Mouse (Mus musculus): Measurements from ENCODE around the gene Foxj1. TPM values are rescaled to one million over a fixed set of nuclear protein-coding genes. Genes with fewer than 3 reads are reported as not detected.
"Not testable (repeated sequence)": the region's sequence is repeated elsewhere in the genome, so short reads cannot be mapped to it uniquely, and the experiment has no call there.

The Foxj1 gene
- 11.7 and 12.3 TPM in 2 replicates for polyA plus RNA-seq (2011; ENCODE audit: insufficient read depth, insufficient read length, low read depth, missing spikeins)

DNA sequence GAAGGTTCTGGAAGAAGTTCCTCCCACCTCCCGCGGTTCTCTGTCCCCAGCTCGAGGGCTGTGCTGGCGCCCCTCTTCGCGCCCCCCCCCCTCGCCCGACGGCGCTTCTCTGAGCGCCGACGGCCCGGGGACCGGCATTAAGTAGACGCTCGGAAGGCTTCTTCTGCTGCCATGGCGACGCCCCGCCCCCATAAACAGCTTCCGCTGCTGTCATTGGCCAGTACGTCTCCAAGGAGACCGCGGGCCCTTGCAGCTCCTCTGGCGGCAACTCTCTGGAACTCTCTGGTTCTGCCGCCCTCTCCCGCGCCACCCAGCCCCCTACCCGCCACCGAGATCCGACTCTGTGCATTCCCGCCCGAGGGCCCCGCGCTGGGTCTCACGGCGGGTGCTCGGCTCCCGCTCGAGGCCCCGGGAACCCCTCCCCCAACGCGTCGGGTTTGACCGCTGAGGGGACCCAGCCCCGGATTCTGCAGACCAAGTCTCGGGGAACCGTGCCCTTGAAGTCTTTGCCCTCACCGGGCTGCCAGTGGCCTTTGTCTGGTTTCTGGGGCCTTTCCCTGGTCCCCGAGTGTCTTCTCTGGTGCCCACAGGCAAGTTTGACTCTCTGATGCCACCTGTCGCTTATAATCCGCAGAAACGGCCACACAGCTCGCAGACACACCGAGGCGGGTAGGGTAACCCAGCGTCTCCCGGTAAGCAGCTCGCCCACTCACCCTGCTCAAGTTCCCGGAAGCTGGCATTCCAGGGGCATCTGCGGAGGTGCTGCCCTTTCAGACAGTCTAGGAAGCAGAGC is at the start of gene Foxj1:
Gene Foxj1, minus strand, starts transcription at position 156 of the 793 bp plus-strand sequence.
- Histone ChIP-seq H3K9me3 (replicated peaks; ENCODE audit: control insufficient read depth, insufficient read depth, low read length, poor library complexity, severe bottlenecking) (no peaks in the 10 kb centered on the region), H3K4me3 (ENCODE audit: low read depth, low read length) (peak within 1 kb of the TSS; percentile 48), H3K9ac (ENCODE audit: low read depth, poor library complexity, severe bottlenecking) (peak within 1 kb of the TSS; percentile 61), H3K36me3 (ENCODE audit: control insufficient read depth, insufficient read depth, low read length, poor library complexity, severe bottlenecking) (no peaks in the 10 kb centered on the region), H3K27me3 (ENCODE audit: control insufficient read depth, insufficient read depth, low read length, poor library complexity, severe bottlenecking) (no peaks in the 10 kb centered on the region), H3K4me1 (ENCODE audit: control insufficient read depth, insufficient read depth, low read length) (peaks cover 2% of the 10 kb centered on the region), H3K27ac (ENCODE audit: insufficient read depth, low read length) (no peak within 1 kb of the TSS)
- TF ChIP-seq EP300 (IDR thresholded peaks at IDR 0.05; ENCODE audit: insufficient read depth, low read depth, low read length) (no peak), CTCF (IDR thresholded peaks at IDR 0.05; ENCODE audit: low read depth, low read length) (peak; percentile 32), POLR2A (IDR thresholded peaks at IDR 0.05; ENCODE audit: insufficient read depth, low read length) (no peak)

DNA sequence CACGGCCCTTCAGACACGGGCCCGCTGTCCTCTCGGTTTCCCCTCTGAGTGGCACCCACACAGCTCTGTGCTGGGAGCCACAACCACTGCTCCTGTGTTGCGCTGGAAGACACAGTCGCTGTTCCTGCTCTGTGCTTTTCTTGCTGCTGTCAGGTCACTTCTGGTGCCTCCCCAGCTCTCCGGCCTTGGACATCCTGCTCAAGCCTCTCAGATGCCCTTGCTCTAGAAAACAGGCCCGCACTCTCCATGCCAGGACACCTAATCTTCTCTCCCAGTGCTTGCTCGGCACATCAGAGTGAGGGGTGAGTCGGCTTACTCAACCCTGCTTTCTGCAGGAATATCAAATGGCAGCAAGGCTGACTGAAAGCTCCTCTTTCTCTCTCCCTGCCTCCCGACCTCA is 49.0 kb upstream of the Foxj1 start:
- Histone ChIP-seq H3K4me1 (ENCODE audit: control insufficient read depth, insufficient read depth, low read length) (peaks cover 10% of the 10 kb centered on the region), H3K9me3 (replicated peaks; ENCODE audit: control insufficient read depth, insufficient read depth, low read length, poor library complexity, severe bottlenecking) (no peaks in the 10 kb centered on the region), H3K9ac (ENCODE audit: low read depth, poor library complexity, severe bottlenecking) (no peak overlapping the region; the same call in 1 of the 2 replicates), H3K36me3 (ENCODE audit: control insufficient read depth, insufficient read depth, low read length, poor library complexity, severe bottlenecking) (no peaks in the 10 kb centered on the region), H3K4me3 (ENCODE audit: low read depth, low read length) (no peak overlapping the region), H3K27me3 (ENCODE audit: control insufficient read depth, insufficient read depth, low read length, poor library complexity, severe bottlenecking) (no peaks in the 10 kb centered on the region), H3K27ac (ENCODE audit: insufficient read depth, low read length) (no peak overlapping the region)
- TF ChIP-seq EP300 (IDR thresholded peaks at IDR 0.05; ENCODE audit: insufficient read depth, low read depth, low read length) (no peak), POLR2A (IDR thresholded peaks at IDR 0.05; ENCODE audit: insufficient read depth, low read length) (no peak), CTCF (IDR thresholded peaks at IDR 0.05; ENCODE audit: low read depth, low read length) (no peak)

DNA sequence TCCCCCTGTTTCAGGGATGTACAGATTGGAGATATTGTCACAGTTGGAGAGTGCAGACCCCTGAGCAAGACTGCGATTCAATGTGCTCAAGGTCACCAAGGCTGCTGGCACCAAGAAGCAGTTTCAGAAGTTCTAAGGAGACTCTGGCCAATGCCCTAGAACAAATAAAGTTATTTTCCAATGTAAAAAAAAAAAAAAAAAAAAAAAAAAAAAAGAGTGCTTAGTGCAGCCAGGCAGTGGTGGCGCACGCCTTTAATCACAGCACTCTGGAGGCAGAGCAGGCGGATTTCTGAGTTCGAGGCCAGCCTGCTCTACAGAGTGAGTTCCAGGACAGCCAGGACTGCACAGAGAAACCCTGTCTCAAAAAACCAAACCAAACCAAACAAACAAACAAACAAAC is 47.9 kb upstream of the Foxj1 start:
- not testable (repeated sequence) for H3K36me3 ChIP-seq (ENCODE audit: control insufficient read depth, insufficient read depth, low read length, poor library complexity, severe bottlenecking); H3K9ac ChIP-seq (ENCODE audit: low read depth, poor library complexity, severe bottlenecking); H3K9me3 ChIP-seq (replicated peaks; ENCODE audit: control insufficient read depth, insufficient read depth, low read length, poor library complexity, severe bottlenecking); H3K27me3 ChIP-seq (ENCODE audit: control insufficient read depth, insufficient read depth, low read length, poor library complexity, severe bottlenecking); H3K27ac ChIP-seq (ENCODE audit: insufficient read depth, low read length); H3K4me1 ChIP-seq (ENCODE audit: control insufficient read depth, insufficient read depth, low read length); H3K4me3 ChIP-seq (ENCODE audit: low read depth, low read length)

DNA sequence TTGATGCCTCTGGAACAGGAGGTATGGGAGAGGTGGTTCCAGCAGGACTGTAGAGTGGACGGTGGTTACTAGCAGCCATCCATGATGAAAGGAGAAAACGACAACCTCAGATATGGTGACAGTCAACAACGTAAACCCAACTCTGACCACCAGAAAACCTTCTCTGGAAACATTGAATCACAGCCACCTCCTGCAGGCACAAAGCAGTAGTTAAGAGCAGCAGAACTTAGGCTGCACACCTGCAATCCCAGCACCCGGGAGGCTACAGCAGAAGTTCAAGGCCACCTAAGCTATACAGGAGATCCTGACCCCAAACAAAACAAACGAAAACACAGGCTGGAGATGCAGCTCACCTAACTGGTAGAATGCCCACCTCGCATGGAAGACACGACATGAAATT is 45.6 kb upstream of the Foxj1 start:
- H3K27me3 ChIP-seq (ENCODE audit: control insufficient read depth, insufficient read depth, low read length, poor library complexity, severe bottlenecking), result no peaks in the 10 kb centered on the region
- no peak overlapping the region for H3K27ac ChIP-seq (ENCODE audit: insufficient read depth, low read length)
- H3K4me1 ChIP-seq (ENCODE audit: control insufficient read depth, insufficient read depth, low read length), result no peaks in the 10 kb centered on the region
- no peak overlapping the region for H3K9ac ChIP-seq (ENCODE audit: low read depth, poor library complexity, severe bottlenecking)
- H3K4me3 ChIP-seq (ENCODE audit: low read depth, low read length), result no peak overlapping the region
- no peaks in the 10 kb centered on the region for H3K36me3 ChIP-seq (ENCODE audit: control insufficient read depth, insufficient read depth, low read length, poor library complexity, severe bottlenecking)
- H3K9me3 ChIP-seq (replicated peaks; ENCODE audit: control insufficient read depth, insufficient read depth, low read length, poor library complexity, severe bottlenecking), result no peaks in the 10 kb centered on the region
- TF ChIP-seq CTCF (IDR thresholded peaks at IDR 0.05; ENCODE audit: low read depth, low read length), result no peak
- TF ChIP-seq POLR2A (IDR thresholded peaks at IDR 0.05; ENCODE audit: insufficient read depth, low read length), result no peak
- TF ChIP-seq EP300 (IDR thresholded peaks at IDR 0.05; ENCODE audit: insufficient read depth, low read depth, low read length), result no peak

DNA sequence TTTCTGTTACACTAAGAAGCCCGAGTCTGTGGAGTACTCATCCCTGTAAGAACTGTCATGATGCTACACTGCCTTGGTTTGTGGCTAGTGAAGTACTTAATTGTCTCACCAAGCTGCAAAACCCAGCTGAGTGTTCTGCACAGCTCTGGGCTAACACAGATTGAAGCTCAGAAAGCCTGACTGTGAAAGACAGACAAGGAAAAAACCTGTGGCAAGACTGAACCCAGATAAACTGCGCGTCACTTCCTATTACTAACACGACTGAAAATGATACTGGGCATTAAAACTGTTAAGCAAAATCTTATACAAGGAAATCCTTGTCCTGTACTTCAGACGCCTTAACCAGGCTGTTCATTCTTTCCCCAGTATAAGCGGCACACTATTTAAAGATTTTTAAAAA is 44.3 kb upstream of the Foxj1 start:
- Histone ChIP-seq H3K9ac (ENCODE audit: low read depth, poor library complexity, severe bottlenecking) (no peak overlapping the region), H3K4me3 (ENCODE audit: low read depth, low read length) (no peak overlapping the region), H3K27me3 (ENCODE audit: control insufficient read depth, insufficient read depth, low read length, poor library complexity, severe bottlenecking) (no peaks in the 10 kb centered on the region), H3K36me3 (ENCODE audit: control insufficient read depth, insufficient read depth, low read length, poor library complexity, severe bottlenecking) (no peaks in the 10 kb centered on the region), H3K27ac (ENCODE audit: insufficient read depth, low read length) (no peak overlapping the region), H3K4me1 (ENCODE audit: control insufficient read depth, insufficient read depth, low read length) (no peaks in the 10 kb centered on the region), H3K9me3 (replicated peaks; ENCODE audit: control insufficient read depth, insufficient read depth, low read length, poor library complexity, severe bottlenecking) (no peaks in the 10 kb centered on the region)
- TF ChIP-seq POLR2A (IDR thresholded peaks at IDR 0.05; ENCODE audit: insufficient read depth, low read length) (no peak), EP300 (IDR thresholded peaks at IDR 0.05; ENCODE audit: insufficient read depth, low read depth, low read length) (no peak), CTCF (IDR thresholded peaks at IDR 0.05; ENCODE audit: low read depth, low read length) (no peak)

DNA sequence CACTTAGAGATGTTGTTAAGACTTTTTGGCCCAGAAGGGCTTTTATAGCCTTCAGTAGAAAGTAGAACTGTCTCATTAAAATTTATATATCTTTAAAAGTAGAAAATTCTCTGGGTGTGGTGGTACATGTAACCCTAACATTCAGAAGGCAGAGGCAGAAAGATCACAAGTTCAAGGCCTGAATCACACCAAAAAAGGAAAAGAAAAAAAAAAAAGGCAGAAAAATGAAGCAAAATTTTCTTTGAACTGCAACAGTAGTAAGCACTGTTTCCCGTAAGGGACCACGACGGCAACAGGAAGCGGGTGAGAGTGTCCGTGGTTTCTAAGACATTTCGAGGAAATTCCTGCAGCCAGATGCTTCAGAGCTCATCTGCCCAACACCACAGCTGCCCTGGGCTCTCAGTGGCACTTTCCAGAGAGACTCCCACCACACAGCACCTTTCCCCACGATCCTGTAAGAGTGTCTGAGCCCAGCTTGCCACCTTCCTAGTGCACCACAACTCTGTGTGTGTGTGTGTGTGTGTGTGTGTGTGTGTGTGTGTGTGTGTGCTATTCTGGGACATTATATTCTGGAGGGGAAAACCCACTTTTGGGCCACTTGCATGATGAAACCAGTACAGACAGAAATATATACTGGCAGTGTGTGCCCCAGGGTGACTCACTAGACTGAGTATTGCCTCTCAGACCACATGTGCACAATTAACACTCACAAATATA is 41.9 kb upstream of the Foxj1 start:
- Histone ChIP-seq H3K4me1 (ENCODE audit: control insufficient read depth, insufficient read depth, low read length) (no peaks in the 10 kb centered on the region), H3K27me3 (ENCODE audit: control insufficient read depth, insufficient read depth, low read length, poor library complexity, severe bottlenecking) (no peaks in the 10 kb centered on the region), H3K27ac (ENCODE audit: insufficient read depth, low read length) (no peak overlapping the region), H3K4me3 (ENCODE audit: low read depth, low read length) (no peak overlapping the region), H3K9ac (ENCODE audit: low read depth, poor library complexity, severe bottlenecking) (no peak overlapping the region), H3K36me3 (ENCODE audit: control insufficient read depth, insufficient read depth, low read length, poor library complexity, severe bottlenecking) (no peaks in the 10 kb centered on the region), H3K9me3 (replicated peaks; ENCODE audit: control insufficient read depth, insufficient read depth, low read length, poor library complexity, severe bottlenecking) (no peaks in the 10 kb centered on the region)
- TF ChIP-seq POLR2A (IDR thresholded peaks at IDR 0.05; ENCODE audit: insufficient read depth, low read length) (no peak), CTCF (IDR thresholded peaks at IDR 0.05; ENCODE audit: low read depth, low read length) (no peak), EP300 (IDR thresholded peaks at IDR 0.05; ENCODE audit: insufficient read depth, low read depth, low read length) (no peak)
